Comparison of ENCODE assay signal across 9 mouse cellular contexts in genomic region chr7:19197985-19198384, GRCm38 (mm10). TPM values are rescaled to one million over a fixed set of nuclear protein-coding genes. Genes with fewer than 3 reads are reported as not detected.
DNase-seq lines count a peak whose midpoint lies in the region; ATAC-seq and TF ChIP-seq lines count a peak whose summit lies in the region.
"Had no signal": no experiment of that assay in that cellular context is flagged by ENCODE, and none has a peak within 500 bp of the region (broad histone marks: within the 10 kb centered on the region; RNA-seq: fewer than 3 reads in every experiment).

No protein-coding gene starts in this region.

- H3K4me1 ChIP-seq in liver, adult 2 months (ENCODE audit: control insufficient read depth, insufficient read depth, low read length), result no peaks in the 10 kb centered on the region
- H3K4me1 ChIP-seq in liver, embryonic 11.5 days (replicated peaks; ENCODE audit: control insufficient read depth, insufficient read depth, low read length), result peaks cover 5% of the 10 kb centered on the region; the same call in 1 of the 2 replicates
- no peaks in the 10 kb centered on the region for H3K4me1 ChIP-seq in embryonic fibroblast, embryonic 13.5 days (ENCODE audit: control insufficient read depth, insufficient read depth, low read length)
- H3K4me1 ChIP-seq: embryonic facial prominence, embryonic 13.5 days had no signal

- no peak overlapping the region for H3K9ac ChIP-seq in liver, adult 2 months (ENCODE audit: low read depth, low read length)
- H3K9ac ChIP-seq in liver, embryonic 11.5 days (ENCODE audit: low read depth, low read length), result no peak overlapping the region
- H3K9ac ChIP-seq: embryonic facial prominence, embryonic 13.5 days had no signal

- H3K79me2 ChIP-seq in liver, adult 2 months (ENCODE audit: control insufficient read depth, insufficient read depth, low read length), result no peaks in the 10 kb centered on the region

- H3K4me3 ChIP-seq in liver, adult 2 months (ENCODE audit: insufficient read depth, low read depth, low read length), result no peak overlapping the region
- no peak overlapping the region for H3K4me3 ChIP-seq in liver, embryonic 11.5 days (ENCODE audit: low read depth, low read length)
- H3K4me3 ChIP-seq in embryonic fibroblast, embryonic 13.5 days (ENCODE audit: insufficient read depth, low read length), result no peak overlapping the region
- H3K4me3 ChIP-seq: embryonic facial prominence, embryonic 13.5 days had no signal

- WGBS in liver, adult 2 months, result 50% methylated on average over 2 of the region's 2 CpGs
- WGBS in liver, embryonic 11.5 days, result 27% methylated on average over 2 of the region's 2 CpGs

- peak; percentile 39 to 59 for DNase-seq in adrenal gland, adult 18-20 months (ENCODE audit: low spot score in 2 of 2)
- DNase-seq in adrenal gland, postnatal 4 days (ENCODE audit: low spot score in 2 of 2), result no peak
- DNase-seq in liver, adult 2 months (ENCODE audit: extremely low read depth, low read depth, low spot score), result no peak
- DNase-seq in liver, embryonic 11.5 days (ENCODE audit: low spot score), result no peak
- DNase-seq in splenic B cell, adult 2 months (ENCODE audit: low read depth, low spot score), result peak; percentile 74
- no peak for DNase-seq in layer of hippocampus, postnatal 36 days
- DNase-seq in right cerebral cortex, adult 18-20 months, result no peak

- TF ChIP-seq POLR2A in liver, adult 2 months (IDR thresholded peaks at IDR 0.05; ENCODE audit: extremely low read depth, insufficient read depth, low read length), result no peak
- TF ChIP-seq POLR2A in embryonic fibroblast, embryonic 13.5 days (IDR thresholded peaks at IDR 0.05; ENCODE audit: low read depth, low read length), result no peak

- no peak overlapping the region for H3K27ac ChIP-seq in liver, adult 2 months (replicated peaks; ENCODE audit: insufficient read depth, low read depth, low read length)
- H3K27ac ChIP-seq in liver, embryonic 11.5 days (ENCODE audit: low read depth, low read length), result no peak overlapping the region
- no peak overlapping the region for H3K27ac ChIP-seq in embryonic fibroblast, embryonic 13.5 days (ENCODE audit: insufficient read depth, low read length)
- H3K27ac ChIP-seq: embryonic facial prominence, embryonic 13.5 days had no signal

- peak; percentile 86 for TF ChIP-seq CTCF in liver, adult 2 months (IDR thresholded peaks at IDR 0.05; ENCODE audit: low read depth, low read length)
- TF ChIP-seq CTCF in embryonic fibroblast, embryonic 13.5 days (IDR thresholded peaks at IDR 0.05; ENCODE audit: borderline replicate concordance, insufficient read depth, low read length), result peak; percentile 56; the same call in 1 of the 2 replicates

- no peaks in the 10 kb centered on the region; the same call in 1 of the 2 replicates for H3K36me3 ChIP-seq in liver, adult 2 months (ENCODE audit: control insufficient read depth, insufficient read depth, low read length)
- peaks cover 12% of the 10 kb centered on the region for H3K36me3 ChIP-seq in liver, embryonic 11.5 days (ENCODE audit: control insufficient read depth, insufficient read depth, low read length)
- H3K36me3 ChIP-seq in splenic B cell, adult 2 months (ENCODE audit: control insufficient read depth, insufficient read depth, low read length, poor library complexity, severe bottlenecking), result no peaks in the 10 kb centered on the region; the same call in 1 of the 2 replicates

- H3K4me2 ChIP-seq in liver, embryonic 11.5 days, result no peak overlapping the region
- H3K4me2 ChIP-seq: embryonic facial prominence, embryonic 13.5 days had no signal

- 0 out of 2 replicates have a peak, but pooled peaks cover 4% of the 10 kb centered on the region for H3K9me3 ChIP-seq in liver, embryonic 11.5 days (ENCODE audit: control insufficient read depth, low read length)

- H3K27me3 ChIP-seq in liver, adult 2 months (ENCODE audit: control insufficient read depth, insufficient read depth, low read length), result no peaks in the 10 kb centered on the region
- H3K27me3 ChIP-seq in liver, embryonic 11.5 days (replicated peaks; ENCODE audit: control insufficient read depth, insufficient read depth, low read length), result no peaks in the 10 kb centered on the region
- H3K27me3 ChIP-seq in splenic B cell, adult 2 months (ENCODE audit: control insufficient read depth, insufficient read depth, low read length, poor library complexity, severe bottlenecking), result no peaks in the 10 kb centered on the region
- H3K27me3 ChIP-seq: embryonic facial prominence, embryonic 13.5 days had no signal

- no peak for ATAC-seq in liver, embryonic 11.5 days (replicated peaks; ENCODE audit: low FRiP score)

RNA-seq across cellular contexts. Expression of gene Gpr4, which starts 14.4 kb away (rescaled TPM):
- total RNA-seq in adrenal gland, adult 18-20 months (2021), result 10 to 100 TPM in 1 of 2 experiments, 1 to 10 TPM in 1; 7.7 to 17.3 TPM
- total RNA-seq in adrenal gland, postnatal 4 days (2021), result 1 to 10 TPM; 4.5 to 4.8 TPM
- total RNA-seq in liver, adult 2 months (2014; rRNA removed), result 0.09 and 0.40 TPM in 2 replicates
- 1.8 and 2.7 TPM in 2 replicates for polyA plus RNA-seq in liver, adult 2 months (2012; rRNA removed)
- 1.4 and 1.9 TPM in 2 replicates for polyA plus RNA-seq in liver, embryonic 11.5 days (2014; fragmentation: Nextera tagmentation; extraction: Ambion mirVana)
- 0.17 and 0.18 TPM in 2 replicates for polyA plus RNA-seq in embryonic fibroblast, embryonic 13.5 days (2011; ENCODE audit: insufficient read length, low read depth, missing spikeins)
- 1 to 10 TPM; 2.4 to 2.5 TPM for total RNA-seq in layer of hippocampus, postnatal 36 days (2021)

RNA-seq across cellular contexts. Expression of gene Eml2, which starts 21.8 kb away (rescaled TPM):
- total RNA-seq in adrenal gland, adult 18-20 months (2021), result 10 to 100 TPM; 33.9 to 43.9 TPM
- 10 to 100 TPM; 44.8 to 46.7 TPM for total RNA-seq in adrenal gland, postnatal 4 days (2021)
- 9.8 and 11.1 TPM in 2 replicates for total RNA-seq in liver, adult 2 months (2014; rRNA removed)
- 9.7 and 12.2 TPM in 2 replicates for polyA plus RNA-seq in liver, adult 2 months (2012; rRNA removed)
- 2.7 and 3.8 TPM in 2 replicates for polyA plus RNA-seq in liver, embryonic 11.5 days (2014; fragmentation: Nextera tagmentation; extraction: Ambion mirVana)
- polyA plus RNA-seq in embryonic fibroblast, embryonic 13.5 days (2011; ENCODE audit: insufficient read length, low read depth, missing spikeins), result 17.3 and 23.2 TPM in 2 replicates
- total RNA-seq in layer of hippocampus, postnatal 36 days (2021), result 100 to 1,000 TPM; 145 to 149 TPM

RNA-seq across cellular contexts. Expression of gene Opa3, which starts 30.1 kb away (rescaled TPM):
- total RNA-seq in adrenal gland, adult 18-20 months (2021), result 10 to 100 TPM; 40.8 to 56.7 TPM
- total RNA-seq in adrenal gland, postnatal 4 days (2021), result 10 to 100 TPM; 23.6 to 24.1 TPM
- 12.9 and 16.0 TPM in 2 replicates for total RNA-seq in liver, adult 2 months (2014; rRNA removed)
- 34.1 and 40.4 TPM in 2 replicates for polyA plus RNA-seq in liver, adult 2 months (2012; rRNA removed)
- 31.6 and 33.9 TPM in 2 replicates for polyA plus RNA-seq in liver, embryonic 11.5 days (2014; fragmentation: Nextera tagmentation; extraction: Ambion mirVana)
- 21.8 and 24.4 TPM in 2 replicates for polyA plus RNA-seq in embryonic fibroblast, embryonic 13.5 days (2011; ENCODE audit: insufficient read length, low read depth, missing spikeins)
- 10 to 100 TPM; 40.5 to 40.8 TPM for total RNA-seq in layer of hippocampus, postnatal 36 days (2021)

RNA-seq across cellular contexts. Expression of gene Gipr, which starts 32.1 kb away (rescaled TPM):
- total RNA-seq in adrenal gland, adult 18-20 months (2021), result under 1 TPM; 0.60 to 0.70 TPM
- 1 to 10 TPM; 1.9 to 2.5 TPM for total RNA-seq in adrenal gland, postnatal 4 days (2021)
- total RNA-seq in liver, adult 2 months (2014; rRNA removed), result not detected in 2 replicates
- not detected in 2 replicates for polyA plus RNA-seq in liver, adult 2 months (2012; rRNA removed)
- polyA plus RNA-seq in liver, embryonic 11.5 days (2014; fragmentation: Nextera tagmentation; extraction: Ambion mirVana), result 0.69 and 0.73 TPM in 2 replicates
- not detected in 2 replicates for polyA plus RNA-seq in embryonic fibroblast, embryonic 13.5 days (2011; ENCODE audit: insufficient read length, low read depth, missing spikeins)
- 1 to 10 TPM in 1 of 2 experiments, under 1 TPM in 1; 0.62 to 1.9 TPM for total RNA-seq in layer of hippocampus, postnatal 36 days (2021)

RNA-seq across cellular contexts. Expression of gene Snrpd2, which starts 48.5 kb away (rescaled TPM):
- total RNA-seq in adrenal gland, adult 18-20 months (2021), result 10 to 100 TPM; 81.7 to 89.5 TPM
- total RNA-seq in adrenal gland, postnatal 4 days (2021), result 100 to 1,000 TPM; 111 to 116 TPM
- total RNA-seq in liver, adult 2 months (2014; rRNA removed), result 28.4 and 29.4 TPM in 2 replicates
- polyA plus RNA-seq in liver, adult 2 months (2012; rRNA removed), result 16.4 and 17.7 TPM in 2 replicates
- 140 and 158 TPM in 2 replicates for polyA plus RNA-seq in liver, embryonic 11.5 days (2014; fragmentation: Nextera tagmentation; extraction: Ambion mirVana)
- 70.0 and 71.3 TPM in 2 replicates for polyA plus RNA-seq in embryonic fibroblast, embryonic 13.5 days (2011; ENCODE audit: insufficient read length, low read depth, missing spikeins)
- 10 to 100 TPM; 79.1 to 79.2 TPM for total RNA-seq in layer of hippocampus, postnatal 36 days (2021)

Comparison
In these comparisons a context has a peak if more than half of its experiments do, and no peak if none do; other contexts are left out.
1. DNase-seq: peak in adrenal gland, adult 18-20 months (2 of 2) and splenic B cell, adult 2 months (single experiment); none in adrenal gland, postnatal 4 days (0 of 2), liver, adult 2 months (single experiment), liver, embryonic 11.5 days (single experiment), layer of hippocampus, postnatal 36 days (0 of 2) and right cerebral cortex, adult 18-20 months (single experiment).